Mouse (Mus musculus): ENCODE measurements around the gene 1700061G19Rik.

Gene 1700061G19Rik

GRCm38 (mm10) chr17:56874936-56875651 lies at the start of gene 1700061G19Rik:
Gene 1700061G19Rik (plus strand): TSS chr17:56875477.
- no peak for DNase-seq

GRCm38 (mm10) chr17:56826718-56827117 lies 48.6 kb upstream of the 1700061G19Rik start:
- DNase-seq, result no peak

GRCm38 (mm10) chr17:56829171-56829570 lies 46.1 kb upstream of the 1700061G19Rik start:
- DNase-seq, result no peak

- DNase-seq, result no peak
Observed at GRCm38 (mm10) chr17:56829795-56830194, 45.5 kb upstream of the 1700061G19Rik start.

- peak; percentile 24 to 30 for DNase-seq
Observed at GRCm38 (mm10) chr17:56830411-56831110, 44.7 kb upstream of the 1700061G19Rik start, which contains the start of gene Rfx2. Gene Rfx2 (minus strand): TSS chr17:56831013.

GRCm38 (mm10) chr17:56831111-56831816 lies 44.0 kb upstream of the 1700061G19Rik start:
- DNase-seq, result peak; percentile 99 to 100

- no peak for DNase-seq
Observed at GRCm38 (mm10) chr17:56832918-56833317, 42.4 kb upstream of the 1700061G19Rik start.

GRCm38 (mm10) chr17:56833381-56833780 lies 41.9 kb upstream of the 1700061G19Rik start:
- DNase-seq, result no peak

GRCm38 (mm10) chr17:56836336-56836735 lies 38.9 kb upstream of the 1700061G19Rik start:
- no peak for DNase-seq

GRCm38 (mm10) chr17:56840524-56840923 lies 34.8 kb upstream of the 1700061G19Rik start:
- no peak for DNase-seq

GRCm38 (mm10) chr17:56842173-56842572 lies 33.1 kb upstream of the 1700061G19Rik start:
- DNase-seq, result no peak

- DNase-seq, result no peak
Observed at GRCm38 (mm10) chr17:56843678-56844077, 31.6 kb upstream of the 1700061G19Rik start.

GRCm38 (mm10) chr17:56848785-56849184 lies 26.5 kb upstream of the 1700061G19Rik start:
- DNase-seq, result no peak

GRCm38 (mm10) chr17:56849710-56850109 lies 25.6 kb upstream of the 1700061G19Rik start:
- DNase-seq, result no peak

- DNase-seq, result no peak
Observed at GRCm38 (mm10) chr17:56851167-56851566, 24.1 kb upstream of the 1700061G19Rik start.

GRCm38 (mm10) chr17:56855421-56855820 lies 19.9 kb upstream of the 1700061G19Rik start:
- no peak for DNase-seq

- DNase-seq, result peak; percentile 50 to 71
Observed at GRCm38 (mm10) chr17:56858216-56858615, 17.1 kb upstream of the 1700061G19Rik start.

- DNase-seq, result no peak
Observed at GRCm38 (mm10) chr17:56858922-56859321, 16.4 kb upstream of the 1700061G19Rik start.

- no peak for DNase-seq
Observed at GRCm38 (mm10) chr17:56861197-56861596, 14.1 kb upstream of the 1700061G19Rik start.

- no peak for DNase-seq
Observed at GRCm38 (mm10) chr17:56866071-56866470, 9.2 kb upstream of the 1700061G19Rik start.

GRCm38 (mm10) chr17:56869481-56869977 lies 5.7 kb upstream of the 1700061G19Rik start:
- DNase-seq, result no peak

GRCm38 (mm10) chr17:56870287-56870953 lies 4.9 kb upstream of the 1700061G19Rik start:
- DNase-seq, result no peak

GRCm38 (mm10) chr17:56871767-56872166 lies 3.5 kb upstream of the 1700061G19Rik start:
- DNase-seq, result no peak

Measured in cerebellum, postnatal 14 days (tissue).